Mouse (Mus musculus): ENCODE measurements around the gene Hist1h3e. TPM values are rescaled to one million over a fixed set of nuclear protein-coding genes. Genes with fewer than 3 reads are reported as not detected.

Gene Hist1h3e
- polyA plus RNA-seq, 1 experiment from 2014 or later: 5.0 TPM

- Histone ChIP-seq H3K27me3 (ENCODE audit: insufficient read depth, low read length) (no peaks in the 10 kb centered on the region), H3K4me1 (replicated peaks; ENCODE audit: insufficient read depth, low read length) (peaks cover 13% of the 10 kb centered on the region)
- no peak for ATAC-seq (replicated peaks; ENCODE audit: low FRiP score, low read depth)
Measured at GRCm38 (mm10) chr13:23532262-23533075, 29.7 kb downstream of the Hist1h3e start.

GRCm38 (mm10) chr13:23530901-23531875 lies 31.0 kb downstream of the Hist1h3e start, which contains the start of gene Hist1h4h:
Gene Hist1h4h, plus strand, starts transcription at chr13:23531050.
- Histone ChIP-seq H3K27me3 (ENCODE audit: insufficient read depth, low read length) (no peaks in the 10 kb centered on the region), H3K4me3 (replicated peaks; ENCODE audit: low read depth, low read length) (peak within 1 kb of the TSS; percentile 49), H3K4me1 (replicated peaks; ENCODE audit: insufficient read depth, low read length) (peaks cover 9% of the 10 kb centered on the region), H3K9me3 (replicated peaks; ENCODE audit: low read length) (no peaks in the 10 kb centered on the region), H3K36me3 (ENCODE audit: insufficient read depth, low read length) (no peaks in the 10 kb centered on the region), H3K27ac (peak within 1 kb of the TSS; percentile 97), H3K9ac (ENCODE audit: low read depth, low read length) (peak within 1 kb of the TSS; percentile 78), H3K4me2 (ENCODE audit: low read length) (peak within 1 kb of the TSS; percentile 70)
- ATAC-seq (replicated peaks; ENCODE audit: low FRiP score, low read depth) (peak; percentile 84), DNase-seq (ENCODE audit: low spot score) (peak; percentile 98)
- TF ChIP-seq CTCF (IDR thresholded peaks at IDR 0.05; ENCODE audit: low read depth): no peak
- WGBS: under 1% methylated on average over 54 of the region's 70 CpGs

More at GRCm38 (mm10) chr13:23532262-23533075, 29.7 kb downstream of the Hist1h3e start:
- Histone ChIP-seq H3K36me3 (ENCODE audit: insufficient read depth, low read length) (no peaks in the 10 kb centered on the region), H3K9me3 (replicated peaks; ENCODE audit: low read length) (no peaks in the 10 kb centered on the region), H3K4me2 (ENCODE audit: low read length) (peak overlapping the region; percentile 70), H3K27ac (peak overlapping the region; percentile 97), H3K9ac (ENCODE audit: low read depth, low read length) (peak overlapping the region; percentile 78; the same call in 1 of the 2 replicates), H3K4me3 (replicated peaks; ENCODE audit: low read depth, low read length) (peak overlapping the region; percentile 49)
- no peak for TF ChIP-seq CTCF (IDR thresholded peaks at IDR 0.05; ENCODE audit: low read depth)
- DNase-seq (ENCODE audit: low spot score): no peak
- WGBS: 12% methylated on average over 9 of the region's 9 CpGs

GRCm38 (mm10) chr13:23530181-23530900 lies 31.8 kb downstream of the Hist1h3e start:
- peak; percentile 72 for DNase-seq (ENCODE audit: low spot score)
- under 1% methylated on average over 20 of the region's 20 CpGs for WGBS
- H3K4me2 ChIP-seq (ENCODE audit: low read length): peak overlapping the region; percentile 70
- no peak for ATAC-seq (replicated peaks; ENCODE audit: low FRiP score, low read depth)
- H3K36me3 ChIP-seq (ENCODE audit: insufficient read depth, low read length): no peaks in the 10 kb centered on the region
- peak overlapping the region; percentile 78 for H3K9ac ChIP-seq (ENCODE audit: low read depth, low read length)
- peak overlapping the region; percentile 97 for H3K27ac ChIP-seq
- H3K27me3 ChIP-seq (ENCODE audit: insufficient read depth, low read length): no peaks in the 10 kb centered on the region
- no peak for TF ChIP-seq CTCF (IDR thresholded peaks at IDR 0.05; ENCODE audit: low read depth)
- no peaks in the 10 kb centered on the region for H3K9me3 ChIP-seq (replicated peaks; ENCODE audit: low read length)
- peaks cover 9% of the 10 kb centered on the region for H3K4me1 ChIP-seq (replicated peaks; ENCODE audit: insufficient read depth, low read length)
- H3K4me3 ChIP-seq (replicated peaks; ENCODE audit: low read depth, low read length): peak overlapping the region; percentile 49

GRCm38 (mm10) chr13:23529480-23530165 lies 32.5 kb downstream of the Hist1h3e start:
- Histone ChIP-seq H3K27me3 (ENCODE audit: insufficient read depth, low read length) (no peaks in the 10 kb centered on the region), H3K36me3 (ENCODE audit: insufficient read depth, low read length) (no peaks in the 10 kb centered on the region), H3K4me1 (replicated peaks; ENCODE audit: insufficient read depth, low read length) (peaks cover 9% of the 10 kb centered on the region), H3K4me3 (replicated peaks; ENCODE audit: low read depth, low read length) (peak overlapping the region; percentile 49), H3K9me3 (replicated peaks; ENCODE audit: low read length) (no peaks in the 10 kb centered on the region), H3K4me2 (ENCODE audit: low read length) (peak overlapping the region; percentile 70), H3K9ac (ENCODE audit: low read depth, low read length) (no peak overlapping the region), H3K27ac (peak overlapping the region; percentile 97; the same call in 1 of the 2 replicates)
- peak; percentile 37 for DNase-seq (ENCODE audit: low spot score)
- TF ChIP-seq CTCF (IDR thresholded peaks at IDR 0.05; ENCODE audit: low read depth): no peak
- WGBS: 12% methylated on average over 2 of the region's 2 CpGs
- no peak for ATAC-seq (replicated peaks; ENCODE audit: low FRiP score, low read depth)

- ATAC-seq (replicated peaks; ENCODE audit: low FRiP score, low read depth) (no peak; the same call in 1 of the 2 replicates), DNase-seq (ENCODE audit: low spot score) (peak; percentile 77)
- H3K9me3 ChIP-seq (replicated peaks; ENCODE audit: low read length): no peaks in the 10 kb centered on the region
- no peak overlapping the region for H3K9ac ChIP-seq (ENCODE audit: low read depth, low read length)
- H3K27ac ChIP-seq: peak overlapping the region; percentile 6; the same call in 1 of the 2 replicates
- H3K27me3 ChIP-seq (ENCODE audit: insufficient read depth, low read length): no peaks in the 10 kb centered on the region
- no peak overlapping the region for H3K4me3 ChIP-seq (replicated peaks; ENCODE audit: low read depth, low read length)
- WGBS: 44% methylated on average over 5 of the region's 5 CpGs
- no peak for TF ChIP-seq CTCF (IDR thresholded peaks at IDR 0.05; ENCODE audit: low read depth)
- no peaks in the 10 kb centered on the region for H3K36me3 ChIP-seq (ENCODE audit: insufficient read depth, low read length)
- peak overlapping the region; percentile 70; the same call in 1 of the 2 replicates for H3K4me2 ChIP-seq (ENCODE audit: low read length)
- H3K4me1 ChIP-seq (replicated peaks; ENCODE audit: insufficient read depth, low read length): peaks cover 9% of the 10 kb centered on the region
Measured at GRCm38 (mm10) chr13:23529005-23529404, 33.2 kb downstream of the Hist1h3e start.
